ENCODE assay signal across 26 mouse cellular contexts in genomic region chr10:127500042-127500441, GRCm38 (mm10). TPM values are rescaled to one million over a fixed set of nuclear protein-coding genes. Genes with fewer than 3 reads are reported as not detected.
A peak's percentile ranks its signal among the peaks of the same experiment; 100 is the strongest.
DNase-seq lines count a peak whose midpoint lies in the region; ATAC-seq and TF ChIP-seq lines count a peak whose summit lies in the region.
"Had no signal": no experiment of that assay in that cellular context is flagged by ENCODE, and none has a peak within 500 bp of the region (broad histone marks: within the 10 kb centered on the region; RNA-seq: fewer than 3 reads in every experiment).

No protein-coding gene starts in this region.

- H3K9ac ChIP-seq in midbrain, embryonic 11.5 days (ENCODE audit: low read length) = no peak overlapping the region
- H3K9ac ChIP-seq in midbrain, embryonic 13.5 days (replicated peaks) = no peak overlapping the region
- H3K9ac ChIP-seq: embryonic facial prominence, embryonic 12.5 days; embryonic facial prominence, embryonic 15.5 days; forebrain, embryonic 13.5 days; hindbrain, embryonic 12.5 days; hindbrain, embryonic 15.5 days had no signal

- WGBS in cerebellum, adult 2 months = 82% methylated on average over 4 of the region's 4 CpGs
- WGBS in midbrain, embryonic 11.5 days = 88% methylated on average over 4 of the region's 4 CpGs
- 93% methylated on average over 4 of the region's 4 CpGs for WGBS in midbrain, embryonic 13.5 days
- 92% methylated on average over 4 of the region's 4 CpGs for WGBS in forebrain, embryonic 10.5 days

- H3K9me3 ChIP-seq in midbrain, embryonic 11.5 days (ENCODE audit: control insufficient read depth, low read length) = no peaks in the 10 kb centered on the region
- no peaks in the 10 kb centered on the region for H3K9me3 ChIP-seq in midbrain, embryonic 13.5 days
- H3K9me3 ChIP-seq in forebrain, embryonic 10.5 days = 0 out of 2 replicates have a peak, but pooled peaks cover 2% of the 10 kb centered on the region
- H3K9me3 ChIP-seq: embryonic facial prominence, embryonic 12.5 days; embryonic facial prominence, embryonic 15.5 days; forebrain, embryonic 13.5 days; hindbrain, embryonic 12.5 days; hindbrain, embryonic 15.5 days had no signal

- no peak overlapping the region for H3K4me2 ChIP-seq in midbrain, embryonic 11.5 days
- H3K4me2 ChIP-seq in midbrain, embryonic 13.5 days (replicated peaks) = no peak overlapping the region
- H3K4me2 ChIP-seq: embryonic facial prominence, embryonic 12.5 days; embryonic facial prominence, embryonic 15.5 days; forebrain, embryonic 13.5 days; heart, embryonic 11.5 days; hindbrain, embryonic 12.5 days; hindbrain, embryonic 15.5 days had no signal

- no peak overlapping the region for H3K4me3 ChIP-seq in cerebellum, adult 2 months (replicated peaks; ENCODE audit: insufficient read depth, low read depth, low read length)
- no peak overlapping the region for H3K4me3 ChIP-seq in midbrain, embryonic 11.5 days (ENCODE audit: low read depth, low read length)
- no peak overlapping the region for H3K4me3 ChIP-seq in midbrain, embryonic 13.5 days (replicated peaks)
- H3K4me3 ChIP-seq in embryonic fibroblast, embryonic 13.5 days (ENCODE audit: insufficient read depth, low read length) = no peak overlapping the region
- no peak overlapping the region for H3K4me3 ChIP-seq in forebrain, embryonic 10.5 days
- H3K4me3 ChIP-seq: embryonic facial prominence, embryonic 12.5 days; embryonic facial prominence, embryonic 15.5 days; erythroblast, embryonic 14.5 days; forebrain, embryonic 13.5 days; hindbrain, embryonic 12.5 days; hindbrain, embryonic 15.5 days had no signal

- no peak for DNase-seq in cerebellum, adult 2 months
- DNase-seq in cerebellum, postnatal 14 days = no peak
- peak; percentile 10 for DNase-seq in midbrain, embryonic 11.5 days (ENCODE audit: low spot score, missing footprints)
- DNase-seq in forebrain, embryonic 10.5 days (ENCODE audit: extremely low spot score, low spot score) = no peak
- DNase-seq in adipocyte (ENCODE audit: low spot score) = no peak
- DNase-seq: adrenal gland, postnatal 10 days; adrenal gland, postnatal 36 days; B cell, adult 2 months; cerebellum, adult 11 months; cerebellum, adult 8-10 months; cerebellum, postnatal 25 days; gastrocnemius, postnatal 14 days; heart, adult 11 months had no signal

- no peak for ATAC-seq in midbrain, embryonic 11.5 days (ENCODE audit: low FRiP score)
- ATAC-seq in midbrain, embryonic 13.5 days = no peak
- ATAC-seq: activated CD4-positive, CD25-positive, alpha-beta regulatory T cell, adult 4 months; CD4-positive, CD25-positive, alpha-beta regulatory T cell, adult 4 months; forebrain, embryonic 13.5 days; forebrain, embryonic 16.5 days; intestine, postnatal 0 days had no signal

- peaks cover 7% of the 10 kb centered on the region for H3K4me1 ChIP-seq in cerebellum, adult 2 months (ENCODE audit: control insufficient read depth, insufficient read depth, low read length)
- H3K4me1 ChIP-seq in midbrain, embryonic 11.5 days (ENCODE audit: control insufficient read depth, insufficient read depth, low read length) = no peaks in the 10 kb centered on the region
- H3K4me1 ChIP-seq in midbrain, embryonic 13.5 days (replicated peaks) = no peaks in the 10 kb centered on the region
- H3K4me1 ChIP-seq in embryonic fibroblast, embryonic 13.5 days (ENCODE audit: control insufficient read depth, insufficient read depth, low read length) = peaks cover 14% of the 10 kb centered on the region
- H3K4me1 ChIP-seq in forebrain, embryonic 10.5 days = no peaks in the 10 kb centered on the region
- H3K4me1 ChIP-seq: embryonic facial prominence, embryonic 12.5 days; embryonic facial prominence, embryonic 15.5 days; forebrain, embryonic 13.5 days; hindbrain, embryonic 12.5 days; hindbrain, embryonic 15.5 days had no signal

- H3K27me3 ChIP-seq in cerebellum, adult 2 months (ENCODE audit: control insufficient read depth, insufficient read depth, low read length) = no peaks in the 10 kb centered on the region
- H3K27me3 ChIP-seq in midbrain, embryonic 11.5 days (ENCODE audit: control insufficient read depth, insufficient read depth, low read length) = no peaks in the 10 kb centered on the region; the same call in 1 of the 2 replicates
- H3K27me3 ChIP-seq in midbrain, embryonic 13.5 days = no peaks in the 10 kb centered on the region
- H3K27me3 ChIP-seq in forebrain, embryonic 10.5 days (ENCODE audit: poor library complexity, severe bottlenecking) = no peaks in the 10 kb centered on the region
- H3K27me3 ChIP-seq: embryonic facial prominence, embryonic 12.5 days; embryonic facial prominence, embryonic 15.5 days; forebrain, embryonic 13.5 days; hindbrain, embryonic 12.5 days; hindbrain, embryonic 15.5 days had no signal

- H3K36me3 ChIP-seq in midbrain, embryonic 11.5 days (ENCODE audit: control insufficient read depth, insufficient read depth, low read length) = peaks cover 10% of the 10 kb centered on the region
- peaks cover 57% of the 10 kb centered on the region for H3K36me3 ChIP-seq in midbrain, embryonic 13.5 days
- H3K36me3 ChIP-seq in forebrain, embryonic 10.5 days (replicated peaks) = peaks cover 54% of the 10 kb centered on the region

- no peak for TF ChIP-seq POLR2A in cerebellum, adult 2 months (IDR thresholded peaks at IDR 0.05; ENCODE audit: borderline replicate concordance, insufficient read depth, low read length)
- no peak for TF ChIP-seq POLR2A in embryonic fibroblast, embryonic 13.5 days (IDR thresholded peaks at IDR 0.05; ENCODE audit: low read depth, low read length)

- TF ChIP-seq CTCF in cerebellum, adult 2 months (IDR thresholded peaks at IDR 0.05; ENCODE audit: borderline replicate concordance, insufficient read depth, low read depth, low read length) = no peak
- no peak for TF ChIP-seq CTCF in embryonic fibroblast, embryonic 13.5 days (IDR thresholded peaks at IDR 0.05; ENCODE audit: borderline replicate concordance, insufficient read depth, low read length)

- peak overlapping the region; percentile 36 for H3K27ac ChIP-seq in cerebellum, adult 2 months (ENCODE audit: insufficient read depth, low read length)
- no peak overlapping the region for H3K27ac ChIP-seq in midbrain, embryonic 11.5 days (ENCODE audit: low read depth, low read length)
- H3K27ac ChIP-seq in midbrain, embryonic 13.5 days = no peak overlapping the region
- peak overlapping the region; percentile 89 for H3K27ac ChIP-seq in embryonic fibroblast, embryonic 13.5 days (ENCODE audit: insufficient read depth, low read length)
- H3K27ac ChIP-seq in forebrain, embryonic 10.5 days = no peak overlapping the region
- H3K27ac ChIP-seq: embryonic facial prominence, embryonic 12.5 days; embryonic facial prominence, embryonic 15.5 days; forebrain, embryonic 13.5 days; hindbrain, embryonic 12.5 days had no signal

RNA-seq across cellular contexts. Expression of gene Stac3, which starts 1.4 kb away (rescaled TPM):
- polyA plus RNA-seq in cerebellum, adult 2 months (2012; rRNA removed) = 8.3 TPM in 2 replicates
- polyA plus RNA-seq in midbrain, embryonic 11.5 days (2014; fragmentation: Nextera tagmentation; extraction: Ambion mirVana) = 0.10 and 0.14 TPM in 2 replicates
- 1.6 and 2.3 TPM in 2 replicates for polyA plus RNA-seq in midbrain, embryonic 13.5 days (2015; fragmentation: Nextera tagmentation; extraction: Ambion mirVana)
- 3.9 TPM in 2 replicates for polyA plus RNA-seq in embryonic fibroblast, embryonic 13.5 days (2011; ENCODE audit: insufficient read length, low read depth, missing spikeins)
- polyA plus RNA-seq in forebrain, embryonic 10.5 days (2016; fragmentation: Nextera tagmentation; extraction: Ambion mirVana) = 0.30 and 0.41 TPM in 2 replicates

RNA-seq across cellular contexts. Expression of gene Ndufa4l2, which starts 14.7 kb away (rescaled TPM):
- 10.4 and 11.5 TPM in 2 replicates for polyA plus RNA-seq in cerebellum, adult 2 months (2012; rRNA removed)
- polyA plus RNA-seq in midbrain, embryonic 11.5 days (2014; fragmentation: Nextera tagmentation; extraction: Ambion mirVana) = 3.6 and 5.7 TPM in 2 replicates
- 11.5 and 13.8 TPM in 2 replicates for polyA plus RNA-seq in midbrain, embryonic 13.5 days (2015; fragmentation: Nextera tagmentation; extraction: Ambion mirVana)
- polyA plus RNA-seq in embryonic fibroblast, embryonic 13.5 days (2011; ENCODE audit: insufficient read length, low read depth, missing spikeins) = 1.4 and 3.4 TPM in 2 replicates
- polyA plus RNA-seq in forebrain, embryonic 10.5 days (2016; fragmentation: Nextera tagmentation; extraction: Ambion mirVana) = 2.6 and 2.9 TPM in 2 replicates
- polyA plus RNA-seq: activated CD4-positive, CD25-positive, alpha-beta regulatory T cell, adult 4 months; CD4-positive, CD25-positive, alpha-beta regulatory T cell, adult 4 months had no signal

RNA-seq across cellular contexts. Expression of gene Shmt2, which starts 22.2 kb away (rescaled TPM):
- 68.2 and 69.8 TPM in 2 replicates for polyA plus RNA-seq in cerebellum, adult 2 months (2012; rRNA removed)
- 68.8 and 74.8 TPM in 2 replicates for polyA plus RNA-seq in midbrain, embryonic 11.5 days (2014; fragmentation: Nextera tagmentation; extraction: Ambion mirVana)
- polyA plus RNA-seq in midbrain, embryonic 13.5 days (2015; fragmentation: Nextera tagmentation; extraction: Ambion mirVana) = 54.3 and 56.2 TPM in 2 replicates
- 147 and 169 TPM in 2 replicates for polyA plus RNA-seq in embryonic fibroblast, embryonic 13.5 days (2011; ENCODE audit: insufficient read length, low read depth, missing spikeins)
- 124 and 129 TPM in 2 replicates for polyA plus RNA-seq in forebrain, embryonic 10.5 days (2016; fragmentation: Nextera tagmentation; extraction: Ambion mirVana)

RNA-seq across cellular contexts. Expression of gene Nxph4, which starts 34.3 kb away (rescaled TPM):
- polyA plus RNA-seq in cerebellum, adult 2 months (2012; rRNA removed) = 30.3 and 33.8 TPM in 2 replicates
- polyA plus RNA-seq in midbrain, embryonic 11.5 days (2014; fragmentation: Nextera tagmentation; extraction: Ambion mirVana) = 19.5 and 23.6 TPM in 2 replicates
- polyA plus RNA-seq in midbrain, embryonic 13.5 days (2015; fragmentation: Nextera tagmentation; extraction: Ambion mirVana) = 78.8 and 83.9 TPM in 2 replicates
- 1.1 and 1.8 TPM in 2 replicates for polyA plus RNA-seq in embryonic fibroblast, embryonic 13.5 days (2011; ENCODE audit: insufficient read length, low read depth, missing spikeins)
- 3.0 and 9.5 TPM in 2 replicates for polyA plus RNA-seq in forebrain, embryonic 10.5 days (2016; fragmentation: Nextera tagmentation; extraction: Ambion mirVana)
- polyA plus RNA-seq: activated CD4-positive, CD25-positive, alpha-beta regulatory T cell, adult 4 months; CD4-positive, CD25-positive, alpha-beta regulatory T cell, adult 4 months; erythroblast, embryonic 14.5 days had no signal

Comparison
In these comparisons a context has a peak if more than half of its experiments do, and no peak if none do; other contexts are left out.
1. H3K27ac ChIP-seq: peak in cerebellum, adult 2 months (single experiment) and embryonic fibroblast, embryonic 13.5 days (single experiment); none in midbrain, embryonic 11.5 days (single experiment), midbrain, embryonic 13.5 days (single experiment) and forebrain, embryonic 10.5 days (single experiment).